Mouse (Mus musculus) megakaryocyte, embryonic 14.5 days (primary cell): ENCODE measurements at regions not wholly inside any gene's neighbourhood (a gene's known extent, or its start where the extent isn't known, plus 50 kb on each side); places are given as distances from the start of the nearest gene placed in this dataset.

ENCODE experiments used
- FLI1 ChIP-seq: IDR thresholded peaks from 2 replicates; pipeline ENCODE4 v1.6.1; 2012; ENCODE audit warnings: low read length, inconsistent platforms, mixed read lengths
- GATA1 ChIP-seq: IDR thresholded peaks from 3 replicates; pipeline ENCODE4 v1.6.1; 2012; ENCODE audit warnings: mixed read lengths, low read length, inconsistent platforms, borderline replicate concordance

- TF ChIP-seq FLI1 (no peak), GATA1 (no peak)
Observed at GRCm38 (mm10) chr3:64997552-64997951, 111.6 kb upstream of the Kcnab1 start.
